Mouse (Mus musculus) mouse trophoblast stem cell (cell line): ENCODE data around the gene A630001G21Rik.

Experiments
- in situ Hi-C, 2 experiments: fragments of 300-500 bp; cut with MseI, MboI; formaldehyde crosslinking; loops; 2 replicates in 1 of 2; 3 replicates in 1 of 2; pipeline ENCODE4 v1.15.1; 2025

Gene A630001G21Rik

GRCm38 (mm10) chr1:85735463-85736123, 42.9 kb downstream of the A630001G21Rik start:
- in situ Hi-C loops = no loop called here

GRCm38 (mm10) chr1:85734511-85734910, 43.9 kb downstream of the A630001G21Rik start:
- in situ Hi-C loops = no loop called here

- in situ Hi-C loops = no loop called here
Observed at GRCm38 (mm10) chr1:85732581-85732980, 45.9 kb downstream of the A630001G21Rik start.

GRCm38 (mm10) chr1:85730471-85730870, 48.0 kb downstream of the A630001G21Rik start:
- in situ Hi-C loops = no loop called here

- in situ Hi-C loops = no loop called here
Observed at GRCm38 (mm10) chr1:85720220-85720893, 58.1 kb downstream of the A630001G21Rik start.

GRCm38 (mm10) chr1:85719049-85719448, 59.4 kb downstream of the A630001G21Rik start:
- in situ Hi-C loops = no loop called here

GRCm38 (mm10) chr1:85716447-85717027, 61.9 kb downstream of the A630001G21Rik start:
- in situ Hi-C loops = no loop called here

GRCm38 (mm10) chr1:85714501-85714900, 63.9 kb downstream of the A630001G21Rik start:
- in situ Hi-C loops = no loop called here

GRCm38 (mm10) chr1:85706754-85707153, 71.7 kb downstream of the A630001G21Rik start:
- in situ Hi-C loops = no loop called here

- in situ Hi-C loops = no loop called here
Observed at GRCm38 (mm10) chr1:85705552-85705951, 72.9 kb downstream of the A630001G21Rik start.

GRCm38 (mm10) chr1:85703245-85704186, 74.9 kb downstream of the A630001G21Rik start:
- in situ Hi-C loops = no loop called here

GRCm38 (mm10) chr1:85702531-85702930, 75.9 kb downstream of the A630001G21Rik start:
- in situ Hi-C loops = no loop called here

GRCm38 (mm10) chr1:85697721-85698493, 80.5 kb downstream of the A630001G21Rik start:
- in situ Hi-C loops = no loop called here

GRCm38 (mm10) chr1:85695646-85696045, 82.8 kb downstream of the A630001G21Rik start:
- in situ Hi-C loops = no loop called here

- in situ Hi-C loops = no loop called here
Observed at GRCm38 (mm10) chr1:85693280-85693679, 85.2 kb downstream of the A630001G21Rik start.

GRCm38 (mm10) chr1:85692281-85692680, 86.2 kb downstream of the A630001G21Rik start:
- in situ Hi-C loops = no loop called here

GRCm38 (mm10) chr1:85690544-85690943, 87.9 kb downstream of the A630001G21Rik start:
- in situ Hi-C loops = no loop called here

GRCm38 (mm10) chr1:85687346-85687745, 91.1 kb downstream of the A630001G21Rik start:
- in situ Hi-C loops = no loop called here

GRCm38 (mm10) chr1:85686666-85687065, 91.8 kb downstream of the A630001G21Rik start:
- in situ Hi-C loops = no loop called here

- in situ Hi-C loops = no loop called here
Observed at GRCm38 (mm10) chr1:85680226-85680625, 98.2 kb downstream of the A630001G21Rik start.
